Mouse (Mus musculus): Measurements from ENCODE around the gene Cysltr2.

Gene Cysltr2

GRCm38 (mm10) chr14:72998111-72998510 is 50.8 kb downstream of the Cysltr2 start:
- intact Hi-C loops (cut with DNase I) = no loop called here

- intact Hi-C loops (cut with DNase I) = loop anchor here (10.0 kb wide), 1 partner anchor 381 kb away; no protein-coding TSS in a partner anchor
Measured at GRCm38 (mm10) chr14:72986044-72986443, 62.9 kb downstream of the Cysltr2 start.

GRCm38 (mm10) chr14:72985113-72985512 is 63.8 kb downstream of the Cysltr2 start:
- intact Hi-C loops (cut with DNase I) = loop anchor here (10.0 kb wide), 1 partner anchor 380 kb away; no protein-coding TSS in a partner anchor

GRCm38 (mm10) chr14:72983456-72983855 is 65.5 kb downstream of the Cysltr2 start:
- intact Hi-C loops (cut with DNase I) = loop anchor here (1.0 to 10.0 kb wide), 2 partner anchors 274 to 379 kb away; no protein-coding TSS in a partner anchor

- intact Hi-C loops (cut with DNase I) = loop anchor here (1.0 to 10.0 kb wide), 2 partner anchors 274 to 378 kb away; no protein-coding TSS in a partner anchor
Measured at GRCm38 (mm10) chr14:72982981-72983436, 65.9 kb downstream of the Cysltr2 start.

GRCm38 (mm10) chr14:72980761-72981160 is 68.2 kb downstream of the Cysltr2 start:
- intact Hi-C loops (cut with DNase I) = loop anchor here (10.0 kb wide), 1 partner anchor 376 kb away; no protein-coding TSS in a partner anchor

GRCm38 (mm10) chr14:72980106-72980505 is 68.8 kb downstream of the Cysltr2 start:
- intact Hi-C loops (cut with DNase I) = loop anchor here (10.0 kb wide), 1 partner anchor 375 kb away; no protein-coding TSS in a partner anchor

- intact Hi-C loops (cut with DNase I) = no loop called here
Measured at GRCm38 (mm10) chr14:72976111-72976510, 72.8 kb downstream of the Cysltr2 start.

Data from adrenal gland (tissue).